Mouse (Mus musculus) cerebellum, adult 2 months (tissue): ENCODE measurements at regions not wholly inside any gene's neighbourhood (a gene's known extent, or its start where the extent isn't known, plus 50 kb on each side); places are given as distances from the start of the nearest gene placed in this dataset.

Source experiments
- DNase-seq, 2 experiments: peaks; one replicate each; pipeline ENCODE4 v3.0.0; 2021
- H3K27ac ChIP-seq: fragments of 200-500 bp; 2 replicates; pipeline ENCODE4 v1.5.1; 2012; ENCODE audit warnings: low read length, control low read depth, inconsistent platforms; ENCODE audit not compliant: insufficient read depth
- H3K27me3 ChIP-seq: fragments of 200-500 bp; 2 replicates; pipeline ENCODE4 v1.6.1; 2012; ENCODE audit warnings: inconsistent platforms, mild to moderate bottlenecking, low read length, moderate library complexity; ENCODE audit not compliant: control insufficient read depth, insufficient read depth
- H3K4me1 ChIP-seq: fragments of 200-500 bp; 2 replicates; pipeline ENCODE4 v1.6.1; 2011; ENCODE audit warnings: low read length; ENCODE audit not compliant: control insufficient read depth, insufficient read depth
- H3K4me3 ChIP-seq: fragments of 200-500 bp; replicated peaks from 2 replicates; pipeline ENCODE3; 2011; ENCODE audit warnings: mild to moderate bottlenecking, low read depth, low read length, control low read depth; ENCODE audit not compliant: insufficient read depth
- CTCF ChIP-seq: fragments of 200-500 bp; IDR thresholded peaks from 2 replicates; pipeline ENCODE4 v1.5.1; 2011; ENCODE audit warnings: low read depth, mild to moderate bottlenecking, control low read depth, low read length, moderate library complexity, borderline replicate concordance; ENCODE audit not compliant: insufficient read depth
- POLR2A ChIP-seq: fragments of 200-500 bp; IDR thresholded peaks from 2 replicates; pipeline ENCODE4 v1.6.1; 2011; ENCODE audit warnings: low read length, control low read depth, borderline replicate concordance; ENCODE audit not compliant: insufficient read depth
- WGBS: fragments of 180-500 bp; shearing (Covaris S2); methylation state at CpG from one replicate; pipeline ENCODE4 v1.1.7; 2018; 5-methylcytosine and 5-hydroxymethylcytosine counted together

DNA sequence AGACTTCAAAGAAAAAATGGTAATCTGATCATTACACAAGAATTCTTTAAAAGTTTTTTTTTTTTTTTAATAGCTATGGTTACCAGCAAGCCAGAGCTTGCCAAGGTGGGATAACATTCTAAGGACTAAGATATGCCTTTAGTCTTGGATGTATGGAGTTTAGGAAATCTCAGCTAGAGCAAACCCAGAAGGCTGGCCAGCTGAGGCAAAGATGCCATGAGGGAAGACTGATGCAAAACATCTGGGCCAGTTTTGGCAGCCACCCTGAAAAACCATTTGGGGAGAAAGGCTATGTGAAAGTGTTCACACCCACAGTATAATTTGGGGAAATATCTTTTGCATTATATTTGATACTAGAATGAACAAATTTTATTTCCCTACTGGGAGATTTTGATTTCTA, 57.9 kb upstream of the Adgrg2 start:
- Histone ChIP-seq H3K4me1 (no peaks in the 10 kb centered on the region), H3K27ac (no peak overlapping the region), H3K4me3 (no peak overlapping the region), H3K27me3 (no peaks in the 10 kb centered on the region)
- no peak for DNase-seq
- TF ChIP-seq CTCF (no peak), POLR2A (no peak)

DNA sequence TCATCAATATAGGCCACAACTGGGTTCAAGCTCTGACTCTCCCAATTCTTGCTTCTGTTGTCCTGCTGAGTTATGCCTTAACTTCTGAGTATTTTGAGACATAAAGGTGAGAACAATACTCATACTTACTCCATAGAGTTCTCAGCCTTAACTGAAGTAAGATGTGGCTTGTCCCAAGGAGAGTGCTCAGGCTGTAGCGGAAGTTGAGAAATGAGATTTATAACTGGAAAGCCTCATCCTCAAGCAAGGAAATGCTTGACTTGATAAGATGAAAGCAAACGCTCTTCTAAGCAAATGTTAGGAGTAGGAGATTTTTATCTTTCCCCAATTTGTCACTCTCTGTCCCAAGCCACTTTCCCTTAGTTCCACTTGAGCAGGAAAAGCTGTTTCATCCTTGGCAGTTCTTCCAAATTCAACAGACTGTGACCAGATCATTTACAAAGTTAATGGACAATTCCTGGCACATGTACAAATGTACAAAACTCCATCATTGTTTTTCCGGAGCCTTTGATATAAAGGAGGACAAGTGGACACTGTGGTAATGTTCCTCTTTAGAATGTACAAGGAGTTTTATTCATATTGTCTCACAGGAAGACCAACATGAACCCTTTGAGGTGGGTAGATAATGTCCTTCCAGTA, 52.0 kb upstream of the Adgrg2 start:
- TF ChIP-seq CTCF = no peak
- TF ChIP-seq POLR2A = no peak
- 44% methylated on average over 3 of the region's 3 CpGs for WGBS

More for the DNA sequence above, 52.0 kb upstream of the Adgrg2 start:
- H3K4me3 ChIP-seq = no peak overlapping the region
- H3K27ac ChIP-seq = no peak overlapping the region
- H3K4me1 ChIP-seq = no peaks in the 10 kb centered on the region
- DNase-seq = peak in 1 of 2 experiments; percentile 0
- no peaks in the 10 kb centered on the region for H3K27me3 ChIP-seq
